Mouse (Mus musculus) ZHBTc4 (cell line): ENCODE data around the gene Kifap3.
"Not testable (repeated sequence)": the region's sequence is repeated elsewhere in the genome, so short reads cannot be mapped to it uniquely, and the experiment has no call there.

Source experiments
- DNase-seq: peaks from one replicate; pipeline ENCODE4 v3.0.0-alpha.2; 2011; ENCODE audit warnings: low read depth, low spot score

Kifap3 gene

GRCm38 (mm10) chr1:163779336-163780115, at the start of gene Kifap3:
Gene Kifap3, plus strand, starts transcription at chr1:163779583.
- peak; percentile 99 for DNase-seq

- peak; percentile 61 for DNase-seq
Measured at GRCm38 (mm10) chr1:163731166-163731565, 48.2 kb upstream of the Kifap3 start.

DNA sequence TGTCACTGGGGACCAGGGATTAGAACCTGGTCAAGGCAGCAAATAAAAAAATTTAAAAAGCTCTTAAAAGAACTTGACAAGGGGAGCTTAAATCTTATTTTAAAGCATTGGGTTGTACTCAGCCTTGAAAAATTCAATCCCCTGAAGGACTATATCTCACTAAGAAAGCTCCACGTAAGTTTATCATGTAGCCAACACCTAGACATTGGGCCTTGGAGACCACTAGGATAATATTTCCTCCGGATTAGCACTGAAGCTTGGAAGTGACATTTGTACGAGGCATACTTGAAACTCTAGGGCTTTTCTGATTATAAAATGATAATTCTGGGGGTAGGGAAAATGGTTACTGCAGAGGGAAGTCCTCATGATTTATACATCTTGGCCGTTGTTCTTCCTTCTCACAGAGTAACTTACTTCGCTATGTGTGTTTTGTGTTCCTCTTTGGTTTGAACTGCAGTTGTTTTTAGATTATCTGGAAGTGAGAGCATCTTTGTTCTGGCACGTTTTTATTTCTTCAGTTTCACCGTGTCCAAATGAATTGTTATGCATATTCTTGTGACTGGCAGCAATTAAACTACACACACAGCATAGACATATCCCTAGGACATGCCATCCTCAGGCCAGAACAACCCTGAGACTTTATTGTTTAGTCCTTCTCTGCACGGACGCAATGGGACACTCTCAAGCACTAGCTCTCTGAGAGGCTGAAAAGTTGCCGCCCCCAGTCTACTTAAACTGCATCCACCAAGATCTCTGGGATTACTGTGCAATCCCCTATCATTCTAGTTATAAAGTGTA, 42.7 kb upstream of the Kifap3 start:
- no peak for DNase-seq

DNA sequence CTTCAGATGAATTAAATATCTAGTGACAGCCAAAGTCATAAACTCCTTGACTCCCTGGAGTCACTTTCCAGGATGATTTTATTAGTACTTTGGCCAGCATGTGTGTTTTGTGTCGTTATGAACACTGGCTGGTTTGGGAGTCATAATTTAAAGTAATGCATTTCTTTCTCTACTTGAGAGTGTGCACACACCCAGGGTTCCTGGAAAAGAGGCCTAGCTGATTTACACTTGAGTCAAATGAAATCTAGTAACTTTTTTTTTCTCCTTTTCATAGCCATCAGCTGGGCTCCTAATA, 42.2 kb upstream of the Kifap3 start:
- no peak for DNase-seq

GRCm38 (mm10) chr1:163751360-163751992, 27.9 kb upstream of the Kifap3 start:
- no peak for DNase-seq

DNA sequence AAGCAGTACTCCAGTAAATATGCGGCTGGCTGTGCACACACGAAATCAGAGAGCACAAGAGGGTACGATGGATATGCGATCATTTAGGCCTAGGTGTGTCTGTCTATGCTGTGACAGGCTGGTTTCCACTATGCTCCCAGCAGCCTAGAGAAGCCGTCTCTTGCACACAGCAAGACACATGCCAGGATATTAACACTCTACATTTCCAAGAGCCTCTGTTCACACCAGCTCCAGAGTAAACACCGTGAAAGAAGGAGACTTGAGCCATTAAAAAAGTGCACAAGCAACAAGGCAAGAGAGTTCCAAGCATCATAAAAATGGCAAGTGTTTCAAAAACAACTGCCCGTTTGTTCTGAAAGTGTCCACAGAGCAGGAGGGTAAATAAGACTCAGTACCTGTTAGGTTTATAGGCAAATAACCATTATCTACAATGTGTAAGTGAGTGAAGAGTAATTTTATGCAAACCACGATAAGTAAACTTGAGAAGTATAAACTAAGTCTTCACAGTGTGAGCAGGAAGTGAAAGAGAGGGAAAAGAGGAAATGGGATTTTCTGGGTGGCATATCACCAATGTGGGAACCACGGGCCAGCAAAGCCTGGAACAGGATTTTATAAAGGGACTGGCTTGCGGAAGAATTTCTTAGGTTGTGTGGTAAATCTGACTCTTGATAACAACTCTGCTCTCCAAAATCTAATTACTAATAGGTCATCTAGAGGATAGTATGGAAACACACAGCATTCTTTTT, 21.7 kb upstream of the Kifap3 start:
- DNase-seq, result no peak

DNA sequence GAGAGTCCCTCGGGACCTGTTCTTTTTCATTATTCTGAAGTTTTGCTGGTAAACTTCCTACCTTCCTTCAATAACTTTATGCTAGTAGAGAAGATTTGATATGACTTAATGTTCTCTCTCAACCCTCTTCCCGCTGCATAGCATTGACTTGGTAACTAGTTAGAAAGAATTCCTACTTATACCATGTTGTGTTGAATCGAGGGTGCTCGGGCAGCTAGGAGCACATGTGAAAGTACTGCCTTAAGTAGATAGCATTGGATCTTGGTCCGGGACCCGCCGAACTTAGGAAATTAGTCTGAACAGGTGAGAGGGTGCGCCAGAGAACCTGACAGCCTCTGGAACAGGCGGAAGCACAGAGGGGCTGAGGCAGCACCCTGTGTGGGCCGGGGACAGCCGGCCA, 4.2 kb downstream of the Kifap3 start:
- peak; percentile 57 for DNase-seq

- no peak for DNase-seq
Measured at GRCm38 (mm10) chr1:163821365-163821764, 42.0 kb downstream of the Kifap3 start.

DNA sequence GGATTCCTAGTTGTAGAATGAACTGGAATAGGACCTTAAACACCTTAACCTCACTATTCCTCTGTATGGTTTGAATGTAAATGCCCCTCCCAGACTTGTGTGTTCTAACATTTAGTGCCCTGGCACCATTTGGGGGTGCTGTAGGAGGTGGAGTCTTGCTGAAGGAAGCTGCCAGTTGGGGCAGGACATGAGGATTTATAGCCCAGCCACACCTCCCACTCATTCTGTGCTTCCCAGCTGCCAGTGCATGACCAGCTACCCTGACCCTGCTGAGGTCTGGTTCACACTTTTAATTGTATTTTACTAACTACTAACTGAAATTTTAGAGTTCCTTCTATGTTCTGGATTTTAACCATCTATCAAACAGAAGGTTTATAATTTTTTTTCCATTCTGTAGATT, 50.1 kb downstream of the Kifap3 start:
- DNase-seq, result no peak

GRCm38 (mm10) chr1:163834066-163834465, 54.7 kb downstream of the Kifap3 start:
- no peak for DNase-seq

GRCm38 (mm10) chr1:163835062-163835461, 55.7 kb downstream of the Kifap3 start:
- no peak for DNase-seq

DNA sequence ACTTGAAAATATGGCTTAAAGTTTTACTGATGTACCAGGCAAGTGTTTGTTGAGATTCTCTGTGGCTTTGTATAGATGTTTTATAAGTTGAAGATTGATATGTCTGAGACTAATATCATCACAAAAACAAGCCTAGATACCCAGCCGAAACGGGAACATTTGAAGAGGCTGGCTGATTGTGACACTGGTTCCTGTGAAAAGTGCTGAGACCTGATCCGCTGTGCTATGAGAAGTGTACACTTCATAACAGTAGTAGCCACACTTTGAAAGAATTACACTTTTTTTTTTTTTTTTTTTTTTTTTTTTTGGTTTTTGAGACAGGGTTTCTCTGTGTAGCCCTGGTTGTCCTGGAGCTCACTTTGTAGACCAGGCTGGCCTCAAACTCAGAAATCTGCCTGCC, 59.1 kb downstream of the Kifap3 start:
- not testable (repeated sequence) for DNase-seq

DNA sequence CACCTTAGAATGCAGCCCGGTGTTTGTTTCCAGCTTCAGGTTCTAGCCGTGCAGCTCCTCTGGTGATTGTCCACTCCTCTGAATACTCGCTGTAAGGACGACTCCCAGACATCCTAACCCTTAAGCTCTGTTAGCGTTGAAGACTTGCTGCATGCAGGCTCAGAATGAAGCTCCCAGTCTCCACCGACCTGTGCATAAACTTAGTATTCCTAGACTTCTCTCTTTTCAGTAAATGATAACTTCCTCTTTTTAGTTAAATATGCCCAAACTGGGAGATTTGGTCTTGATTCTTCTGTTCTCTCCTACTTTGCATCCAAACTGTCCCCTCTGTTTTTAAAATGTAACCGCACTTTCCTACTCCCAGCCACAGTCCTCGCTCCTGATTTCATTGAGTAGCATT, 61.2 kb downstream of the Kifap3 start:
- no peak for DNase-seq

- DNase-seq, result peak; percentile 39
Measured at GRCm38 (mm10) chr1:163842238-163842637, 62.9 kb downstream of the Kifap3 start.

DNA sequence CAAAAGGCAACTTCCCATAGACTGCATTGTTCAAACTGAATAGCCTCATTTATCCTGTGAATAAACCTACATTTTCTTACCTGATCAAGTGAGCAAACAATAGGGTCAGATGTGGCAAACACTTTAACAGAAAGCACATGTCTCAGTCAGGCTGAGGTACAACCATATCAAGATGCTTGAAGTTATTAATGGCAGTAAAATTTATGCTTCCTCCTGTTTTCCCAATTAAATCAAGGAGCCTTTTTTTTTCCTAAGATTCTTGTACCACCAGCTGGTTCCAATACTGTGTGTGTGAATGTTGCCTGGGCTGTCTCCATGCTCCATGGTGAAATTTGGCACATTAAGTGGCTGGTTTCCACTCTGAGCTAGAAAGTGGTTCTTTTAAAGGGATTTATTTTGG, 64.5 kb downstream of the Kifap3 start:
- DNase-seq, result no peak

DNA sequence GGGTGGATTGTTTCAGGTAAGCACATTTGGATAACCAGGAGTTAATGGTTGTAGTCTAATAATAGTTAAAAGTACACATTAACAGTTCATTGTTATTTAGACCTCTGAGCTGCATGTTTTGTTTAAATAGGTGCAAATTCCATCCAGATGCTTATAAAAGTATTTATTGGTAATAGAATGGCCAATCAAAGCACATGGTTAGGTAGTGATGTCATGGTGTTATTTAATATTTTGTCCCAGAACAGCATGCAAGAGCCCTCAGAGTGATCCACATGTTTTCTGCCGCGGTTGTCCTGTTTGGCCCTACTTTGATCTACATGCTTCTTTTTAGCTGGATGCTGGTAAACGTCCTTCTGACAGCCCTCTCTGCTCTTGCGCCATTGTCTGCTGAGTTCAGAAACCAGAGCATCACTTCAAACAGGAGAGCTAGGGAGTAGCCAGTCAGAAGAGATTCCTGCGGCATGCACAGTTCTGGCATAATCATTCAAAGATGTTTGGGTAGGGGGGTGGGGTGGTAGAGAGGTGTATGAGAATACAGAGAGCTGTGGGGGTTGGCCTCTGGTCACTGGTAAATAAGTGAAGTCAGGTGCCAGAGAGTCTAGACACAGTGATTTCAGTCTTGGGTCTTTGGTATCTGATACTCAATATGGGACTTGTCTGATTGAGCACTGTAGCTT, 73.6 kb downstream of the Kifap3 start:
- DNase-seq, result no peak

DNA sequence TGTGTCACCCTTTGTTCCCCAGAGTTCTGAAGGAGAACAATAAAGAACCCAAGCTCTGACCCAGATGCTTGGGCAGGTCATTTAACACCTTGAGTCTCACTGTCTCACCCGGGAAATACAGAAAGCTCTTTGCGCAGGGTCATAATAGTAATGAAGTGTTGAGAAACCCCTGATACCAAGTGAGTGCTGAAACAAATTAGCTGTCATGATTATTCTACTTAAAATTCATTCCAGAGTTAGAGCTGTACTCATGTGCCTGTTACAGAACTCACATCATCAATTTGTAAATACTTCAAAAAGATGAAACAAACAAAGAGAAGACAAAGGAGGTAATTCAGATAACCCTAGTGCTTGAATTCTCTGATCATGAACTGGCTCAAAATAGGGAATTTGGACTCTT, 79.0 kb downstream of the Kifap3 start:
- DNase-seq, result no peak

- no peak for DNase-seq
Measured at GRCm38 (mm10) chr1:163861538-163861937, 82.2 kb downstream of the Kifap3 start.

GRCm38 (mm10) chr1:163873158-163873557, 93.8 kb downstream of the Kifap3 start:
- no peak for DNase-seq

DNA sequence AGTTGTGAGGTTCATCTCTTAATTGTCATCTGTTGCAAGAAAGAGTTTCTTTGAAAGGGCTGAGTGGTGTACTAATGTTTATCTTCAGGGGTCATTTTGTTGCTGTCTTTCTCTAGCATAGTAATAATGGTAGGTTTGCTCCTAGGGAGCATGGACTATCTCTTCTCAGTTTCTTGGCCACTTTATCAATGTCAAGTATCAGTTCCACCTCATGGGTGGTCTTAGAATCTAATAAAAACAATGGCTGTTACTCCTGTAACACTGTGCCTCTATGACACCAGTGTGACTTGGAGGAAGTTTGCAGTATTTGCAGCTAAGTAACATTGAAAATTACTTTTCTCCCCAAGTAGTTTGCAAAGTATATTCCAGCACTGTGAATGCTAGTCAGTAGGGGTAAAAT, 110.2 kb downstream of the Kifap3 start:
- DNase-seq, result no peak

GRCm38 (mm10) chr1:163893294-163893693, 113.9 kb downstream of the Kifap3 start:
- DNase-seq, result no peak
